ENCODE assay signal across 10 mouse cellular contexts in the genomic region with DNA sequence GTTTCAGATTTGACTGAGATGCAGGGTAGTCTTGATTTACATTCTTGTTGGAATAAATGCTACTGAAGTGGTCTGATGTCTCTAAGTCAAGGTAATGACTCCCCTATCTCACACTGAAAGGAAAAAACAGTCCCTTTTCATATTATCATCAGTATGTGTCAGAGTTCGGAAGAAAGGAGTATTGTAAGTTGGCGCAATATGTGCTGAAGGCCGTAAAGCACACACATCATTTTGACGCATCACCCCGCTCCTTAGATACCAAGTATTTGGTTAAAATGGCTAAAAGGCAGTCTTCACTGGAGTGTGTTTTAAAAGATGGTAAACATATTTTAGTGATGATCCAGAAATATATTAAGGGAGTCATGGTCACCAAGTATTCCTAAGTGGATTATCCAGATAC. TPM values are rescaled to one million over a fixed set of nuclear protein-coding genes. Genes with fewer than 3 reads are reported as not detected.
DNase-seq lines count a peak whose midpoint lies in the region; ATAC-seq lines count a peak whose summit lies in the region.
"Had no signal": no experiment of that assay in that cellular context is flagged by ENCODE, and none has a peak within 500 bp of the region (broad histone marks: within the 10 kb centered on the region; RNA-seq: fewer than 3 reads in every experiment).

No protein-coding gene starts in this region.

- H3K9ac ChIP-seq in heart, embryonic 16.5 days (ENCODE audit: low read length): peak overlapping the region; percentile 65
- peak overlapping the region; percentile 62 for H3K9ac ChIP-seq in embryonic facial prominence, embryonic 13.5 days
- peak overlapping the region; percentile 45 for H3K9ac ChIP-seq in hindbrain, embryonic 15.5 days
- H3K9ac ChIP-seq in midbrain, embryonic 11.5 days (ENCODE audit: low read length): peak overlapping the region; percentile 63
- H3K9ac ChIP-seq: liver, embryonic 15.5 days had no signal

- no peaks in the 10 kb centered on the region for H3K36me3 ChIP-seq in heart, embryonic 16.5 days (ENCODE audit: control insufficient read depth, insufficient read depth)
- H3K36me3 ChIP-seq in embryonic facial prominence, embryonic 13.5 days: no peaks in the 10 kb centered on the region
- no peaks in the 10 kb centered on the region for H3K36me3 ChIP-seq in hindbrain, embryonic 15.5 days
- no peaks in the 10 kb centered on the region for H3K36me3 ChIP-seq in midbrain, embryonic 11.5 days (ENCODE audit: control insufficient read depth, insufficient read depth, low read length)
- H3K36me3 ChIP-seq: liver, embryonic 15.5 days had no signal

- H3K4me3 ChIP-seq in heart, embryonic 16.5 days (ENCODE audit: low read length): peak overlapping the region; percentile 34
- H3K4me3 ChIP-seq in embryonic facial prominence, embryonic 13.5 days: no peak overlapping the region
- H3K4me3 ChIP-seq in hindbrain, embryonic 15.5 days: 0 out of 2 replicates have a peak overlapping the region, but pooled peaks have one; percentile 22
- no peak overlapping the region for H3K4me3 ChIP-seq in midbrain, embryonic 11.5 days (ENCODE audit: low read depth, low read length)
- H3K4me3 ChIP-seq: liver, embryonic 15.5 days had no signal

- no peaks in the 10 kb centered on the region for H3K27me3 ChIP-seq in heart, embryonic 16.5 days (ENCODE audit: control insufficient read depth, insufficient read depth, low read length)
- H3K27me3 ChIP-seq in embryonic facial prominence, embryonic 13.5 days: no peaks in the 10 kb centered on the region
- no peaks in the 10 kb centered on the region for H3K27me3 ChIP-seq in hindbrain, embryonic 15.5 days
- H3K27me3 ChIP-seq in midbrain, embryonic 11.5 days (ENCODE audit: control insufficient read depth, insufficient read depth, low read length): no peaks in the 10 kb centered on the region
- H3K27me3 ChIP-seq: liver, embryonic 15.5 days had no signal

- H3K9me3 ChIP-seq in heart, embryonic 16.5 days (replicated peaks; ENCODE audit: control insufficient read depth, low read length): no peaks in the 10 kb centered on the region
- H3K9me3 ChIP-seq in embryonic facial prominence, embryonic 13.5 days: no peaks in the 10 kb centered on the region
- no peaks in the 10 kb centered on the region for H3K9me3 ChIP-seq in hindbrain, embryonic 15.5 days
- H3K9me3 ChIP-seq in midbrain, embryonic 11.5 days (ENCODE audit: control insufficient read depth, low read length): no peaks in the 10 kb centered on the region
- H3K9me3 ChIP-seq: liver, embryonic 15.5 days had no signal

- WGBS in heart, embryonic 16.5 days: 75% methylated on average over 5 of the region's 5 CpGs
- 87% methylated on average over 5 of the region's 5 CpGs for WGBS in embryonic facial prominence, embryonic 13.5 days
- 49% methylated on average over 5 of the region's 5 CpGs for WGBS in hindbrain, embryonic 15.5 days
- 88% methylated on average over 5 of the region's 5 CpGs for WGBS in midbrain, embryonic 11.5 days

- no peak for ATAC-seq in heart, embryonic 16.5 days (replicated peaks; ENCODE audit: extremely low read depth, insufficient read depth, low FRiP score)
- no peak for ATAC-seq in embryonic facial prominence, embryonic 13.5 days (ENCODE audit: insufficient number of reproducible peaks, insufficient read depth, low FRiP score, low TSS enrichment, low read depth)
- ATAC-seq in hindbrain, embryonic 15.5 days (ENCODE audit: low FRiP score, low read depth): peak; percentile 1; the same call in 1 of the 2 replicates
- ATAC-seq in midbrain, embryonic 11.5 days (ENCODE audit: low FRiP score): peak; percentile 30; the same call in 1 of the 2 replicates

- no peak overlapping the region for H3K27ac ChIP-seq in heart, embryonic 16.5 days (ENCODE audit: low read length)
- H3K27ac ChIP-seq in embryonic facial prominence, embryonic 13.5 days: no peak overlapping the region
- H3K27ac ChIP-seq in hindbrain, embryonic 15.5 days (replicated peaks): peak overlapping the region; percentile 89
- H3K27ac ChIP-seq in midbrain, embryonic 11.5 days (ENCODE audit: low read depth, low read length): no peak overlapping the region
- H3K27ac ChIP-seq: liver, embryonic 15.5 days had no signal

- no peaks in the 10 kb centered on the region; the same call in 1 of the 2 replicates for H3K4me1 ChIP-seq in heart, embryonic 16.5 days (ENCODE audit: control insufficient read depth, insufficient read depth, low read length)
- no peaks in the 10 kb centered on the region for H3K4me1 ChIP-seq in embryonic facial prominence, embryonic 13.5 days
- H3K4me1 ChIP-seq in hindbrain, embryonic 15.5 days (replicated peaks): peaks cover 24% of the 10 kb centered on the region
- no peaks in the 10 kb centered on the region for H3K4me1 ChIP-seq in midbrain, embryonic 11.5 days (ENCODE audit: control insufficient read depth, insufficient read depth, low read length)
- H3K4me1 ChIP-seq: liver, embryonic 15.5 days had no signal

- no peak for DNase-seq in heart, adult 11 months
- peak; percentile 89 for DNase-seq in midbrain, embryonic 11.5 days (ENCODE audit: low spot score, missing footprints)
- DNase-seq in spleen, postnatal 4 days (ENCODE audit: low spot score in 2 of 2): no peak
- no peak for DNase-seq in right cerebral cortex, postnatal 4 days
- no peak for DNase-seq in B cell, adult 2 months

- H3K4me2 ChIP-seq in heart, embryonic 16.5 days (ENCODE audit: low read depth, low read length): peak overlapping the region; percentile 62
- peak overlapping the region; percentile 56 for H3K4me2 ChIP-seq in embryonic facial prominence, embryonic 13.5 days
- peak overlapping the region; percentile 55 for H3K4me2 ChIP-seq in hindbrain, embryonic 15.5 days
- H3K4me2 ChIP-seq in midbrain, embryonic 11.5 days: peak overlapping the region; percentile 35
- H3K4me2 ChIP-seq: liver, embryonic 15.5 days had no signal

RNA-seq across cellular contexts. Expression of a gene that starts 10.9 kb away (rescaled TPM):
- not detected in 2 replicates for polyA plus RNA-seq in heart, embryonic 16.5 days (2015; fragmentation: Nextera tagmentation; extraction: Ambion mirVana)
- 0.08 TPM in 1 of 2 replicates, not detected in the other for polyA plus RNA-seq in embryonic facial prominence, embryonic 13.5 days (2015; fragmentation: Nextera tagmentation; extraction: Ambion mirVana)
- polyA plus RNA-seq in hindbrain, embryonic 15.5 days (2015; fragmentation: Nextera tagmentation; extraction: Ambion mirVana): 0.07 and 0.18 TPM in 2 replicates
- polyA plus RNA-seq in midbrain, embryonic 11.5 days (2014; fragmentation: Nextera tagmentation; extraction: Ambion mirVana): 0.22 and 0.72 TPM in 2 replicates
- polyA plus RNA-seq: kidney, adult 2 months had no signal

Comparison
In these comparisons a context has a peak if more than half of its experiments do, and no peak if none do; other contexts are left out.
1. ATAC-seq: peak in hindbrain, embryonic 15.5 days (single experiment) and midbrain, embryonic 11.5 days (single experiment); none in heart, embryonic 16.5 days (single experiment) and embryonic facial prominence, embryonic 13.5 days (single experiment).
2. H3K4me3 ChIP-seq: peak in heart, embryonic 16.5 days (single experiment) and hindbrain, embryonic 15.5 days (single experiment); none in embryonic facial prominence, embryonic 13.5 days (single experiment) and midbrain, embryonic 11.5 days (single experiment).
3. Peak in every context shown above with its lines, with median percentiles within 50 percentile points of each other: H3K4me2 ChIP-seq and H3K9ac ChIP-seq.